Mouse (Mus musculus): ENCODE results near the gene Sqstm1. TPM values are rescaled to one million over a fixed set of nuclear protein-coding genes. Genes with fewer than 3 reads are reported as not detected.

Gene Sqstm1
- polyA plus RNA-seq, 2 experiments from 2014 or later = 51.8 to 58.9 TPM

DNA sequence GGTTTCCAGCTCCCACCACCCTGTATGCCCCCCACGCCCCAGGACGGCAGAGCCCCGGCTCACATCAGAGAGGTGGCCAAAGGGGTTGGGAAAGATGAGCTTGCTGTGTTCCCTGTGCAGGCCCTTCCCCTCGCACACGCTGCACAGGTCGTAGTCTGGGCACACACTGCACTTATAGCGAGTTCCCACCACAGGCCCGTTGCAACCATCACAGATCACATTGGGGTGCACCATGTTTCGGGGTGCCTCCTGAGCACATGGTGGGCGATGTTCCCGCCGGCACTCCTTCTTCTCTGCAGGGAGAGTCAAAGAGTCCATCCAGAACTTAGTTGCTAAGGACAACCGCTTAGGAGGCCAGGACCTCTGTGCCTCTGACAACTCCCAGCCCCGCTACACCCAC, 3.3 kb downstream of the Sqstm1 start:
- no peak for ATAC-seq

DNA sequence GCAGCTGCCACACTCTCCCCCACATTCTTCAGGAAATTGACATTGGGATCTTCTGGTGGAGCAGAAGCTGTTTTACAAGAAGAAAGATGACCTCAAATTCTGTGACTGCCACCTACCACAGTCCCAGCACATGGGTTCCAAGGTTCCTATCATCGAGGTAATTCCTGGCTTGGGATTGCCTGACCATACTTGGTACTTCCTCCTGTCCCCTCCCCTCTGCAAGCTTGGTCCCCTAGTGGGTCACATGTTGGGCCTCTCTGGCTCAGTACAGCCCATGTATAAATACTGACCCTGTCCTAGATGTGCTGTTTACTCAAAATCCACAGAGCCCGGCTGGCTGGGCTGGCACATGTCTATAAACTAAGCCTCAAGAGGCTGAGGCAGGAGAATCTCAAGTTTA, 4.6 kb downstream of the Sqstm1 start:
- ATAC-seq = no peak

GRCm38 (mm10) chr11:50205434-50205833, 5.2 kb downstream of the Sqstm1 start:
- no peak for ATAC-seq

GRCm38 (mm10) chr11:50203302-50203827, 7.3 kb downstream of the Sqstm1 start:
- ATAC-seq = no peak

GRCm38 (mm10) chr11:50201590-50201989, 9.0 kb downstream of the Sqstm1 start:
- no peak for ATAC-seq

DNA sequence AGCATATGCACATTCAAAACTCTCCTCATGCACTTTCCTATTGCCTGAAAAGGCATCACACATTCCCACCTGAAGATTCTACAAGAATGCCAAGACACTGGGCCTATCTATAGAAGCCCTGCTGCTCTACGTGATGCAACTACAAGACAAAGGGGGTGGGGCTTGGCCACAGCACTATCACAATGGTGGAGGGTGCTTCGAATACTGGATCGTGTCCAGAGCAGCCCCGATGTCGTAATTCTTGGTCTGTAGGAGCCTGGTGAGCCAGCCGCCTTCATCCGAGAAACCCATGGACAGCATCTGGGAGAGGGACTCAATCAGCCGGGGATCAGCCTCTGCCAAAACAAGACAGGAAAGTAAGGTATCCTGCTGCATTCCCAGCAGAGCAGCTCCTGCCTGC, 10.0 kb downstream of the Sqstm1 start:
- no peak for ATAC-seq

DNA sequence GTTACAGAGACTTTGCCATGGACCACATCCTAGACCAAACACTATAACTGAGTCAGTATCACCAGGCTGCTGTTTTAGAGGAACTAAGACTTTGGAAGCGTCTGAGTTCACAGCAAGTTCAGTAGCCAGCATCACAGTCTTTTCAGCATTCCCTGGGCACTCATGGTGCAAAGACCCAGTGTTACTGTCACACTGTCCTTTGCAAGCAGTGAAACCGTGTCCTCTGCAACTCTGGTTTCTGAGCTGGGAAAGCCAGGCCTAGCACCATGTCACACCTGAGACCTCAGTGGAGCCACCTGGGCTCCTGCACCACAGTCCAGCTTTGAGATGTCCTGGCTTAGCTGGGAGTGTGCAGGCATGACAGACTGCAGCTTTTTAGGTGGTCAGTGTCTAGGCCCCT, 11.7 kb downstream of the Sqstm1 start:
- ATAC-seq = no peak

- no peak for ATAC-seq
These were observed 12.3 kb downstream of the Sqstm1 start for GRCm38 (mm10) chr11:50198219-50198846.

DNA sequence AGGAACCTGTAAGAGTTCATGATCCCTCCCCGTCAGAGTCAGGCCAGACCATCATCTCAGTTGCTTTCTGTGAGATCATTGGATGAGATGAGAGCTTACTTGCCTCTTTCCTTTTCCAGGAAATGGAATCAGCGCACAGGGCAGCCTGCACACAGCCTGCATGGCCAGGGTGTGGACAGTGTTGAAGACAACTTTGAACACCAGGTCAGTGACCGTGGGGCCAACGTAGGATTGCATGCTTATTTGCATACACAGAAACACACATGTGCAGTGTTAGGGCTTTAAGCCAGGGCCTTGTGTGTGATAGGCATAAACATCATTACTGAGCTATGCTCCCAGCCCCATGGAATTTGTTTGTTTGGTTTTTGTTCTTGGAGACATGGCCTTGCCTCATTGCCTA, 13.1 kb downstream of the Sqstm1 start:
- ATAC-seq = no peak

DNA sequence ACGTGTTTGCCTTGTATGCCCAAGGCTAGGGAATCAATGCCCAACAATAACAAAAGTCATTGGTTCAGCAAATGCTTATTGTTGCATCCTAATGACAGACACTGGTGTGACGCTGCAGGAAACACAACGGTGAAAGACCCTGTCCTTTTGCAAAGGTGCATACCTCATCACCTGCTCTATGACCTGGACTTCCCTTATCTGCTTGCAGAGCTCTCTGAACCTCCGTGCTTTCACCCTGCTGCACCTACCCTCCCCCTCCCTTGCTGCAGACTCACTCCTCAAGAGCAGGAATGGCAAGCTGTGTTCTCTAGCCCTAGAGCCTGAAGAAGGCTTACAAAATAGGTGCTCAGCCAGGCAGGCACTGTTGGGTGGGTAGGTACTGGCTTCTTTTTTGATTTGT, 15.8 kb downstream of the Sqstm1 start:
- no peak for ATAC-seq

DNA sequence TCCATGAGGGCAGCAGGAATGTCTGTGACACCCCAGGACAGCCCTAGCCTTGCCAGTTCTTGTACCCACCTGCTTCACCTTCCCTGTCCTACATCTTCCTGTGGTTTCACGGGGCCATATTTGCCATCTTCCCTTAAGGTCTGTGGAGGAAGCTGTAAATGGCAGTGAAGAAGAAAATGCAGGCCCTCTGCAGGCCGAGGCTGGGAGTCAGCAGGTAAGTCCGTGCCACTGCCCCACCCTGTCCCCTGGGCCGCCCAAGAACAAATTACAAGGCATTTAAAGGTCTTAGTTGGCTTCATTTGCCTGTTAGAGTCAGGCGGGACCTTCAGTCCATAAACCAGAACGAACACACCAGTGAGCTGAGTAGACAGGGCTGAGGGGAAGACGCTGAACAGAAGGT, 16.6 kb downstream of the Sqstm1 start:
- ATAC-seq = no peak

DNA sequence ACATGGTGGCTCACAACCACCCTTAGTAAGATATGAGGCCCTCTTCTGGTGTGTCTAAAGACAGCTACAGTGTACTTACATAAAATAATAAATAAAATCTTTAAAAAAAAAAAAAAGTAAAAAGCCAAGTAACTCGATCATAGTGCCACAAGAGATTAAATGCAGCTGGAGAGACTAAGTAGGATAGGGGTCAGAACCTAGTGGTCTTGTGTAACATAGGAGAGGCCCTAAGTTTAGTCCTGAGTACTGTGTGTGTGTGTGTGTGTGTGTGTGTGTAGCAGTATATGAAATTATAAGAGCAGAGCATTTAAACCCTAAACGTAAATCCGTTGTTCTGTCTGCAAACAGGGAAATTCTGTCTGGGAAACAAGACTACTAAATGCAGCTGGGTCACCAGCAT, 18.3 kb downstream of the Sqstm1 start:
- ATAC-seq = no peak

- no peak for ATAC-seq
These were observed 20.3 kb downstream of the Sqstm1 start for GRCm38 (mm10) chr11:50190362-50190761.

- ATAC-seq = no peak
These were observed 21.9 kb downstream of the Sqstm1 start for GRCm38 (mm10) chr11:50188682-50189081.

DNA sequence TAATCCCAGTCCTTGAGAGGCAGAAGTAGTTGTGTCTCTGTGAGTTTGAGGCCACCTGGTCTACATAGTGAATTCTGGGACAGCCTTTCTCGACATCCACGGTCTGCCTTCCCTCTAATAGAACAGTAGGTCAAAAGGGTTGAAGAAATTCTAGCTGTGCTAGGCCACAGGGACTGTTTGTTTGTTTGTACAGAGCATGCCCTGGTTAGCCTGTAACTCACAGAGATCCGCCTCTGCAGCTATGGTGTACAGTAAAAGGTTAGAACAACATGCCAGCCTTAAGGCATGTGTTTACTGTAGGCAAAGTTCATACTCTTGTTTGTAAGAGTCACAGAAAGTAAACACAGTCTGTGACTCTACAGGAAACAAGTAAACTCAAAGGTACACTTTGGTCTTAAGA, 25.8 kb downstream of the Sqstm1 start:
- ATAC-seq = no peak

DNA sequence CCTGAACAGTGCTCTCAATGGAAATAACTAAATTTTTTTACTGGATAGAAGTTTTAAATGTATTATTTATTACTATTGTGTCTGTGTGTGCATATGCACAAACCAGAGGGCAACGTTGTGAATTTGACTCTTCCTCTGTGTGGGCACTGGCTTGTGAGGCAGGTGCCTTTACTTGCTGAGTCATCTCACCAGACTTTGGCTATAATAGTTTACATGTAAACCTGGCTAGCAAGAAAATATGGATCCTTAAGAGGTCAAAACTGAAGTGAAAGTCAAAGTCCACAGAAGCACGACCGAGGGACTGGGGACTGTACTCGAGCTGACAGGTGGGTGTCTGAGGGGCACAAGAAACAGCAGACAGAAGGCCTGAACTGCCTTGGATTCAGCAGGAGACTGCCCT, 27.9 kb downstream of the Sqstm1 start:
- ATAC-seq = no peak

DNA sequence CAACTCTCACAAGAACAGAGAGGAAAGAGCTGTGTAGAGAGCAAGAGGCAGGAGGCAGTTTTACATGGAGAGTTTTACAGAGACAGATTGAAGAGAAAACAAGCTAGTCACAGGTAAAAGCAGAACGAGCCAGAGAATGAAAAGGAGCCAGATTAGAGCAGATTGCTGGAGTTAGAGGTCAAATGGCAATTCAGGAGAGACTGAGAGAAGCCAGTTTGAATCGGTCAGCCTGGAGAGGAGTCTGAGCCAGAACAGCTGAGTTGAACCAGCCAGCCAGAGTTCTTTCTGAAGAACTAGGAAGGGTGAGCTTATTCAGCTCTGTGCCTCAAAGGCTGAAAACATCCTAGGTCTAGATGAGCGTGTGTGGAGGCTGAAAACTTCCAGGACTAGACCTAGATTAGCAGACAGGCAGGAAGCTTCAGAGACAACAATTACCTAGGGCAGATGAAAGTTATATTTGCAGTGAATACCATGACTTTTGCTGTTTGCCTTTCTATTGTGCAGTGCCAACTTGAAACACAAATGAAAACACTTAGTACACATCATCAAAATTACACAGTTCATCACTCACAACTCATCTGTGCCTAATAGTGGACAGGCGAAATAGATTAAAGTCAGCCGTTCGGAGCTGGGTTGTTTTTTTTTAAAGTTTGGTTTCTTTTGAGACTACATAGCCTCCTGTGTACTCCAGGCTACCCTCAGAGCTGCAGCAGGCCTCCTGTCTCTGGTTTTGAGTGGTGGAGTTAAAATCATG, 30.0 kb downstream of the Sqstm1 start:
- no peak for ATAC-seq

- ATAC-seq = no peak
These were observed 31.8 kb downstream of the Sqstm1 start for GRCm38 (mm10) chr11:50178532-50179488.

- ATAC-seq = no peak
These were observed 33.5 kb downstream of the Sqstm1 start for GRCm38 (mm10) chr11:50177111-50177510.

DNA sequence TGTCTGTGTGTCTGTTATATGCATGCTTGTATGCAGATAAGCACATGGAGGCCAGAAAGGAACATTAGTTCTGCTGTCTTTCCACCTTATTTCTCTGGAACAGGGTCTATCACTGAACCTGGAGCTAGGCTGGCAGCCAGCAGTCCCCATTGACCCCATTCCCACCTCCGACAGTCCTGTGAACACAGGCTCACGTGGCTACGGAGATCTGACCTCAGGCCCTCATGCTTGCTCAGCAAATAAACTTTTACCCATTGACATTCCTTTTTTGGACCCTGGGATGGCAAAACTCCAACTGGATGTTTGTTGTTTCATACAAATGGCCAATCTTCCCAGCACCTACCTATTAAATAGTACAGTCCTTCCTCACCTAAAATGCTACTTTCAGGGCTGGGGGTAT, 34.3 kb downstream of the Sqstm1 start:
- ATAC-seq = no peak

- ATAC-seq = peak; percentile 98
These were observed 35.9 kb downstream of the Sqstm1 start for GRCm38 (mm10) chr11:50174730-50175187.

GRCm38 (mm10) chr11:50174111-50174729, 36.4 kb downstream of the Sqstm1 start, which contains the start of gene Mrnip:
TSS of gene Mrnip (plus strand) at chr11:50174444.
- peak; percentile 30 for ATAC-seq

All from activated CD4-positive, CD25-positive, alpha-beta regulatory T cell, adult 4 months (primary cell).